Mouse (Mus musculus): ENCODE measurements around the gene Scamp4.

DNA sequence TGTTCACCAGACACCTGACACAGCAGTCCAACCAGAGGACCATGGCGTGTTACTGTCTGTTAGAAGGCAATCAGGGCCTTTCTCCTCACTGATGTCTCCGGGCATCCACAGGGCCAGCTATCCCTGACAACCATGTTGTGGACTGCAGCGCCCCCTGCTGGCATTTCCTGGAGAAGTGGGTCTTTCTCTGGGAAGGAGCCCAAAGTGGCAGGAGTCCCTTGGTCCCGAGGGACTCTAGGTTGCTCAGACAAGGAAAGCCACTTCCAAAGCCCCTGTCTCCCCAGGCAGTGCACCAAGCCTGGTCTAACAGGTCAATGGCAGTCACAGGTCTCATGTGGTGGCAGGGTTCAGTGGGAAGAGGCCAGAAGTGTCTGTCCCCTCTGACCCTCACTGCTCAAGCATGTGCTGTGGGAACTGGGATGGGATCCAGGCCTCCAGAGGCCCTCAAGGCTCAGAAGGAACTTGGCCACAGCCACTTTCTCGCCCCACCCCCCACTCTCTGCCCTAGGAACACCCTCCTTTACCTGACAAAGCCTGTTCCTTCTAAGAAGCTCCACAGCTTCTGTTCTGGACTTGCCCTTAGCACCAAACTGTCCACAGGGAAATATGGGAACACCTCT lies 45.2 kb upstream of the Scamp4 start:
- no peak for TF ChIP-seq POLR2A (IDR thresholded peaks at IDR 0.05; ENCODE audit: low read depth, low read length)
- peak; percentile 65; the same call in 1 of the 2 replicates for TF ChIP-seq CTCF (IDR thresholded peaks at IDR 0.05; ENCODE audit: extremely low read depth, insufficient read depth, insufficient read length, insufficient replicate concordance)
